Mouse (Mus musculus): Measurements from ENCODE around the gene Brdt.

DNA sequence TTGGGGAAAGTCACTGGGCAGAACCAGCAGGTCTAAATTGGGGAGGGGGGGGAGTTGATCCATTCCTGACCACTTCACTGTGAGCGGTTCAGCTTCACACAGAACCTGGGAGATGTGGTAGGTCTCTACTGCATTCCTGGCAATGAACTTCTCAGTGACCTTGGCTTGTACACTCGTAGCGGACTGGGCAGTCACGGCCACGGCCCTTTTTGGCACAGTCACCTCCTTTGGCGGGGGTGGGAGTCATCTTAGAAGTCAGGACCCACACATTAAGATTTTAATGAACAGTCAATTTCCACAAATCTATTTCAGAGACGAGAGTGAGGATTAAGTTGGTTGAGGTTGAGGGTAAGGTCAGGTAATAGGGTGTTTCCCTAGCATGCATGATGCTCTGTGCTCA is 13.8 kb upstream of the Brdt start:
- no peak for TF ChIP-seq HCFC1 (IDR thresholded peaks at IDR 0.05; ENCODE audit: borderline replicate concordance, insufficient read depth, low read length)
- no peak for TF ChIP-seq MAFK (IDR thresholded peaks at IDR 0.05; ENCODE audit: insufficient read depth, low read depth, low read length)
- TF ChIP-seq ZNF384 (IDR thresholded peaks at IDR 0.05; ENCODE audit: low read depth, low read length), result no peak
- no peak for TF ChIP-seq CHD2 (IDR thresholded peaks at IDR 0.05; ENCODE audit: low read depth, low read length)

Measured in ES-E14 (cell line).